Mouse (Mus musculus) megakaryocyte-erythroid progenitor cell, adult 5-6 weeks (primary cell): Measurements from ENCODE around the gene Rhox2c. TPM values are rescaled to one million over a fixed set of nuclear protein-coding genes. Genes with fewer than 3 reads are reported as not detected.
"Not testable (repeated sequence)": the region's sequence is repeated elsewhere in the genome, so short reads cannot be mapped to it uniquely, and the experiment has no call there.

Experiments
- ATAC-seq: replicated peaks from 2 replicates; pipeline ENCODE4 v1.8.0; 2016; ENCODE audit warnings: mild to moderate bottlenecking, inconsistent platforms; ENCODE audit not compliant: severe bottlenecking, poor library complexity, low FRiP score, low TSS enrichment
- total RNA-seq, 2 experiments: library from RNA; stranded (forward) in 1 of 2; stranded (reverse) in 1 of 2; fragments of 200-1000, 215-1000 nt in 1 of 2; fragments of >200 nt in 1 of 2; fragmentation: Nextera tagmentation in 1 of 2; gene quantifications; 2 replicates each; pipeline ENCODE4 v1.2.3; 2014 to 2017

Gene Rhox2c
- total RNA-seq (2014; fragmentation: Nextera tagmentation) (not detected in 2 replicates), total RNA-seq (2017) (not detected in 2 replicates)

- ATAC-seq = not testable (repeated sequence)
Observed at GRCm38 (mm10) chrX:37453380-37453779, at the start of gene Rhox2c. Rhox2c (plus strand) TSS chrX:37453680.

- not testable (repeated sequence) for ATAC-seq
Observed at GRCm38 (mm10) chrX:37411767-37412166, 41.7 kb upstream of the Rhox2c start, which contains the start of gene Rhox2b. Rhox2b (plus strand) TSS chrX:37412067.

DNA sequence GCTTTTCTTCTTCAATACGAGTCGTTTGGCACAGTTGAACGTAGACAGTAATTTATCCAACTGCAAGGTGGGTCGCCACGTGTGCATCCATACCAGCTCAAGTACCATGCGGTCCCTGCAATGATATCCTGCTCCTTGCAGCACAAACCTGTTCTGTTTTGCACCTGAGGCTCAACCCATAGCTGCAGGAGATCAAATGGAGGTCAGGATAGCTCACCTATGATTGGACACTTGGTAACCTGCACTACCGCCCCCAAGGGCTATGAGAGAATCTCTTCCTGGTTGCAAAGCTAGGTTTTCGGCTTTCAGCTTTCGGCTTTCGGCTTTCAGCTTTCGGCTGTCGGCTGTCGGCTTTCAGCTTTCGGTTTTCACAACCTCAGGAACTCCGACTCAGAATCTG lies 21.3 kb upstream of the Rhox2c start, which contains the start of gene Rhox4b:
TSS of gene Rhox4b (plus strand) at position 301 of the 400 bp plus-strand sequence.
- not testable (repeated sequence) for ATAC-seq

DNA sequence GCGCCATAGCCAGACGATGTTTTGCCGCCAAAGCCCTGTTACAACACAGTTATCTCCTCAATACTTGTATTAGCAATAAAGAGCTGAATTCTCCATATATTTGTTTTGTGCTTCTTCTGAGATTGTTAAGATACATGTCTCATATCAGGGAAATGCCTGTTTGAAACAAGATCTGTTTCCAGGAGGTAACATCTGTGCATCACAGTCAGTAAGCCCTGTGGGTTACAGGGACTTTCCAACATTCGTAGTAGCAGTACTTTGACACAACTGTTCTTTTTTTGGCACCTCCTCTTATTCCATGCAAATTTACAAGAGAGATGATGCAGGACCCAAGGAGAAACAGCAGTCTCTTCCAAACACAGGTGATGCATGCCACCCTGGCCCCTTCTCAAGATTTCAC lies 4.8 kb downstream of the Rhox2c start, which contains the start of gene Rhox3c:
TSS of gene Rhox3c (plus strand) at position 301 of the 400 bp plus-strand sequence.
- not testable (repeated sequence) for ATAC-seq

DNA sequence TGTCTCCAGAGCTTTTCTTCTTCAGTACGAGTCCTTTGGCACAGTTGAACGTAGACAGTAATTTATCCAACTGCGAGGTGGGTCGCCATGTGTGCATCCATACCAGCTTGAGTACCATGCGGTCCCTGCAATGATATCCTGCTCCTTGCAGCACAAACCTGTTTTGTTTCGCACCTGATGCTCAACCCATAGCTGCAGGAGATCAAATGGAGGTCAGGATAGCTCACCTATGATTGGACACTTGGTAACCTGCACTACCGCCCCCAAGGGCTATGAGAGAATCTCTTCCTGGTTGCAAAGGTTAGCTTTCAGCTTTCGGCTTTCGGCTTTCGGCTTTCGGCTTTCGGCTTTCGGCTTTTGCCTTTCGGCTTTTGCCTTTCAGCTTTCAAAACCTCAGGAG lies 26.6 kb downstream of the Rhox2c start, which contains the start of gene Rhox4c:
TSS of gene Rhox4c (plus strand) at position 301 of the 400 bp plus-strand sequence.
- not testable (repeated sequence) for ATAC-seq

DNA sequence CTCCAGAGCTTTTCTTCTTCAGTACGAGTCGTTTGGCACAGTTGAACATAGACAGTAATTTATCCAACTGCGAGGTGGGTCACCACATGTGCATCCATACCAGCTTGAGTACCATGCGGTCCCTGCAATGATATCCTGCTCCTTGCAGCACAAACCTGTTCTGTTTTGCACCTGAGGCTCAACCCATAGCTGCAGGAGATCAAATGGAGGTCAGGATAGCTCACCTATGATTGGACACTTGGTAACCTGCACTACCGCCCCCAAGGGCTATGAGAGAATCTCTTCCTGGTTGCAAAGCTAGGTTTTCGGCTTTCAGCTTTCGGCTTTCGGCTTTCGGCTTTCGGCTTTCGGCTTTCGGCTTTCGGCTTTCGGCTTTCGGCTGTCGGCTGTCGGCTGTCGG lies 60.6 kb downstream of the Rhox2c start, which contains the start of gene Rhox4d:
TSS of gene Rhox4d (plus strand) at position 301 of the 400 bp plus-strand sequence.
- ATAC-seq = not testable (repeated sequence)

Other genes starting within 250 kb of the Rhox2c start
- not detected in 2 replicates for gene Gm9, start 242.6 kb upstream of the Rhox2c start, total RNA-seq (2014; fragmentation: Nextera tagmentation)
- gene Gm9, start 242.6 kb upstream of the Rhox2c start, total RNA-seq (2017) = not detected in 2 replicates
- gene Rhox1, start 231.4 kb upstream of the Rhox2c start, total RNA-seq (2014; fragmentation: Nextera tagmentation) = not detected in 2 replicates
- not detected in 2 replicates for gene Rhox1, start 231.4 kb upstream of the Rhox2c start, total RNA-seq (2017)
- not detected in 2 replicates for gene Rhox2a, start 208.7 kb upstream of the Rhox2c start, total RNA-seq (2014; fragmentation: Nextera tagmentation)
- gene Rhox2a, start 208.7 kb upstream of the Rhox2c start, total RNA-seq (2017) = not detected in 2 replicates
- gene Rhox3a, start 203.8 kb upstream of the Rhox2c start, total RNA-seq (2014; fragmentation: Nextera tagmentation) = not detected in 2 replicates
- not detected in 2 replicates for gene Rhox3a, start 203.8 kb upstream of the Rhox2c start, total RNA-seq (2017)
- not detected in 2 replicates for gene Rhox4a, start 188.3 kb upstream of the Rhox2c start, total RNA-seq (2014; fragmentation: Nextera tagmentation)
- not detected in 2 replicates for gene Rhox4a, start 188.3 kb upstream of the Rhox2c start, total RNA-seq (2017)
- gene Rhox3a2, start 73.7 kb upstream of the Rhox2c start, total RNA-seq (2014; fragmentation: Nextera tagmentation) = not detected in 2 replicates
- gene Rhox3a2, start 73.7 kb upstream of the Rhox2c start, total RNA-seq (2017) = not detected in 2 replicates
- not detected in 2 replicates for gene Rhox4a2, start 62.8 kb upstream of the Rhox2c start, total RNA-seq (2014; fragmentation: Nextera tagmentation)
- not detected in 2 replicates for gene Rhox4a2, start 62.8 kb upstream of the Rhox2c start, total RNA-seq (2017)
- not detected in 2 replicates for gene Rhox2b, start 41.6 kb upstream of the Rhox2c start, total RNA-seq (2014; fragmentation: Nextera tagmentation)
- not detected in 2 replicates for gene Rhox2b, start 41.6 kb upstream of the Rhox2c start, total RNA-seq (2017)
- not detected in 2 replicates for gene Rhox4b, start 21.2 kb upstream of the Rhox2c start, total RNA-seq (2014; fragmentation: Nextera tagmentation)
- gene Rhox4b, start 21.2 kb upstream of the Rhox2c start, total RNA-seq (2017) = not detected in 2 replicates
- gene Rhox3c, start 4.9 kb downstream of the Rhox2c start, total RNA-seq (2014; fragmentation: Nextera tagmentation) = not detected in 2 replicates
- gene Rhox3c, start 4.9 kb downstream of the Rhox2c start, total RNA-seq (2017) = not detected in 2 replicates
- gene Rhox4c, start 26.7 kb downstream of the Rhox2c start, total RNA-seq (2014; fragmentation: Nextera tagmentation) = not detected in 2 replicates
- not detected in 2 replicates for gene Rhox4c, start 26.7 kb downstream of the Rhox2c start, total RNA-seq (2017)
- not detected in 2 replicates for gene Rhox2d, start 39.7 kb downstream of the Rhox2c start, total RNA-seq (2014; fragmentation: Nextera tagmentation)
- gene Rhox2d, start 39.7 kb downstream of the Rhox2c start, total RNA-seq (2017) = not detected in 2 replicates
- not detected in 2 replicates for gene Rhox4d, start 60.7 kb downstream of the Rhox2c start, total RNA-seq (2014; fragmentation: Nextera tagmentation)
- gene Rhox4d, start 60.7 kb downstream of the Rhox2c start, total RNA-seq (2017) = not detected in 2 replicates
- gene Rhox2e, start 76.8 kb downstream of the Rhox2c start, total RNA-seq (2014; fragmentation: Nextera tagmentation) = not detected in 2 replicates
- gene Rhox2e, start 76.8 kb downstream of the Rhox2c start, total RNA-seq (2017) = not detected in 2 replicates
- gene Rhox3e, start 88.3 kb downstream of the Rhox2c start, total RNA-seq (2014; fragmentation: Nextera tagmentation) = not detected in 2 replicates
- not detected in 2 replicates for gene Rhox3e, start 88.3 kb downstream of the Rhox2c start, total RNA-seq (2017)
- not detected in 2 replicates for gene Rhox4e, start 103.7 kb downstream of the Rhox2c start, total RNA-seq (2014; fragmentation: Nextera tagmentation)
- not detected in 2 replicates for gene Rhox4e, start 103.7 kb downstream of the Rhox2c start, total RNA-seq (2017)
- not detected in 2 replicates for gene Rhox2f, start 117.7 kb downstream of the Rhox2c start, total RNA-seq (2014; fragmentation: Nextera tagmentation)
- gene Rhox2f, start 117.7 kb downstream of the Rhox2c start, total RNA-seq (2017) = not detected in 2 replicates
- not detected in 2 replicates for gene Rhox3f, start 127.3 kb downstream of the Rhox2c start, total RNA-seq (2014; fragmentation: Nextera tagmentation)
- not detected in 2 replicates for gene Rhox3f, start 127.3 kb downstream of the Rhox2c start, total RNA-seq (2017)
- gene Rhox4f, start 154.0 kb downstream of the Rhox2c start, total RNA-seq (2014; fragmentation: Nextera tagmentation) = not detected in 2 replicates
- gene Rhox4f, start 154.0 kb downstream of the Rhox2c start, total RNA-seq (2017) = not detected in 2 replicates
- gene Rhox3g, start 174.9 kb downstream of the Rhox2c start, total RNA-seq (2014; fragmentation: Nextera tagmentation) = not detected in 2 replicates
- gene Rhox3g, start 174.9 kb downstream of the Rhox2c start, total RNA-seq (2017) = not detected in 2 replicates
- not detected in 2 replicates for gene Rhox2g, start 189.8 kb downstream of the Rhox2c start, total RNA-seq (2014; fragmentation: Nextera tagmentation)
- gene Rhox2g, start 189.8 kb downstream of the Rhox2c start, total RNA-seq (2017) = not detected in 2 replicates
- gene Rhox4g, start 197.6 kb downstream of the Rhox2c start, total RNA-seq (2014; fragmentation: Nextera tagmentation) = not detected in 2 replicates
- gene Rhox4g, start 197.6 kb downstream of the Rhox2c start, total RNA-seq (2017) = not detected in 2 replicates
- not detected in 2 replicates for gene Rhox3h, start 215.1 kb downstream of the Rhox2c start, total RNA-seq (2014; fragmentation: Nextera tagmentation)
- not detected in 2 replicates for gene Rhox3h, start 215.1 kb downstream of the Rhox2c start, total RNA-seq (2017)
- gene Rhox2h, start 219.6 kb downstream of the Rhox2c start, total RNA-seq (2014; fragmentation: Nextera tagmentation) = not detected in 2 replicates
- not detected in 2 replicates for gene Rhox2h, start 219.6 kb downstream of the Rhox2c start, total RNA-seq (2017)